Mouse (Mus musculus): ENCODE measurements at regions not wholly inside any gene's neighbourhood (a gene's known extent, or its start where the extent isn't known, plus 50 kb on each side); places are given as distances from the start of the nearest gene placed in this dataset.

DNA sequence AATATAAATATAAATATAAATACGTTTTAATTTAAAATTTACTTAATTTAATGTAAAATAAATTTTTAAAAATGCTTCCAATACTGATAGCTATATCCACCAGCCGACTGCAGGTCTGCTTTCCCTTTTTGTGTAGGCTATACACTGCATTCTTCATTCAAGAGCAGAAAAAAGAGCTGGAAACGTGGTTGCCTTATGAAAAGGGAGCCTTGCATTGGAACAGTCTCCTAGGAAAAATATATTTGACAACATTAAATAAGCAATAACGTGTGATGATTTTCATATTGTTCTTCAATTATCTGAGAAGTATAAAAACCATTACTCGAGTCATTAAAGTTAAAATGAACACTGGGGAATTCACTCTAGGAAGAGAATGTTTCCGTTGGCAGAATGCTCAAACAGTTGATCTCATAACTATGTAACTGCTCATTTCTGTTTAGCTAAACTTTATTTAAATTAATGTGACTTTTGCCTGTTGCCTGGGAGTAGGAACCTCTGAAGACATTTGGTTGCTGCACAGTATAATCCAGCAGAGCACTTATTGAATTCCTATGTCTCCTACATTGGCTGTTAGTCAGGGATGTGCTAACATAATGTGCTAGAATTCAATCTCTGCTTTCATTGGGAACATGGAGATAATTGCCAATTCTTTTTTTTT lies 172.0 kb downstream of the Lurap1l start:
- Histone ChIP-seq H3K4me1 (ENCODE audit: control insufficient read depth, insufficient read depth, low read length) (no peaks in the 10 kb centered on the region), H3K27ac (ENCODE audit: insufficient read depth, low read depth, low read length) (no peak overlapping the region), H3K4me3 (ENCODE audit: insufficient read depth, low read length) (no peak overlapping the region)
- TF ChIP-seq CTCF (IDR thresholded peaks at IDR 0.05; ENCODE audit: low read depth, low read length): no peak
- TF ChIP-seq POLR2A (IDR thresholded peaks at IDR 0.05; ENCODE audit: borderline replicate concordance, low read depth, low read length): no peak

DNA sequence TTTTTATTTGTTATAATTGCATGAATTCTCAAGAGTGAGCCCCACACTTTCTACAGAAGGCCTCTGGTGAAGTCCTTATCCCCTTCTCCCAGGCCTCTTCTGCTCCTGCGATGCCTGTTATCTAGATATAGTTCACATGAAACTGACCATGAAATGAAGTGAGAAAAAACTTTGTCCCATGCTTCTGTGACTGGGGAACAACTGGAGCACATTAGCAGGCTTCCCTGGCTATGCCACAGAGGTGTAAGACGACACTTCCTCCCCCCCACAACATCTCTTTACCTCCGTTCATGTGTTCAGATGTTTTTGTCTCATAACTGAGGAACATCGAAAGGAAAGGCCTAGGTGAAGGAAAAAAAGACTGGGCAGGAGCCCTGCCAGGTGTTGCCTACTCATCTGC lies 174.7 kb downstream of the Lurap1l start:
- TF ChIP-seq POLR2A (IDR thresholded peaks at IDR 0.05; ENCODE audit: borderline replicate concordance, low read depth, low read length): no peak
- TF ChIP-seq CTCF (IDR thresholded peaks at IDR 0.05; ENCODE audit: low read depth, low read length): no peak
- no peaks in the 10 kb centered on the region for H3K4me1 ChIP-seq (ENCODE audit: control insufficient read depth, insufficient read depth, low read length)
- H3K27ac ChIP-seq (ENCODE audit: insufficient read depth, low read depth, low read length): no peak overlapping the region
- H3K4me3 ChIP-seq (ENCODE audit: insufficient read depth, low read length): no peak overlapping the region

DNA sequence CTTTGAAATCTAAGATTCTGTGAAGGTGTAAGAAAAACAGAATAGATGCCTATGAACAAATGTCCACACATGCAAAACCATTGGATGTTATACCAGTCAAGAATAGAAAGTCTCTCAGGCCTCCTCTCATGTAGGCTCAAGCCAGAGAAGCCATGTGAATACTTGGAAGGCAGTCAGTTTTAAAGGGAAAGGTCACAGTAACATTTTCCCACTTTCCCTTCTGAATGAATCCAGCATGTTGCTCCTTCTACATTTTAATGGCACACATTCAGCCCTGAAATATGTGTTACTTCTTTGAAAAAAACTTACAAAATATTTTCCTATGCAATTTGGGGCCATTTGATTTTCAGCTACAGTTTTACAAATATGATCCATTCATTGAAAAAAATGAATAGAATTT lies 186.1 kb downstream of the Lurap1l start:
- TF ChIP-seq POLR2A (IDR thresholded peaks at IDR 0.05; ENCODE audit: borderline replicate concordance, low read depth, low read length) (no peak), CTCF (IDR thresholded peaks at IDR 0.05; ENCODE audit: low read depth, low read length) (no peak)
- no peaks in the 10 kb centered on the region for H3K4me1 ChIP-seq (ENCODE audit: control insufficient read depth, insufficient read depth, low read length)
- no peak overlapping the region for H3K27ac ChIP-seq (ENCODE audit: insufficient read depth, low read depth, low read length)
- H3K4me3 ChIP-seq (ENCODE audit: insufficient read depth, low read length): no peak overlapping the region

DNA sequence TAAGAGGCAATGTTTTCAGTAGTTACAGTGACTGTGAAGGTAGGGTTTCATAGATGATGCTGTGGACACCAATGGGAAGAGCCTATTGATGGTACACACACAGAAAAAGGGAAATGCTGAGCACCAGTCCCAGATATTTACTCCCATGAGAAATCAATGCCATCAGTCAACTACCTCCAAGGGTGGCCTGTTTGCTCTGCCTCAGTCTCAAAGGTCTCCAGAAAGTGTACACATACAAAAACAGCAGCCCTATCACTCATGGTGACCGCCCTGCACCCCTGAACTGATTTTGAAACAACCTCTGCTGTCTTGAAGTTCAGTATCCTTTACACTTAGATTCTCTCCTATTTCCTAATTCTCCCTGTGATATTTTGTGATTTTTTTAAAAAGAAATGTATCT lies 187.2 kb downstream of the Lurap1l start:
- Histone ChIP-seq H3K4me1 (ENCODE audit: control insufficient read depth, insufficient read depth, low read length) (no peaks in the 10 kb centered on the region), H3K27ac (ENCODE audit: insufficient read depth, low read depth, low read length) (no peak overlapping the region), H3K4me3 (ENCODE audit: insufficient read depth, low read length) (no peak overlapping the region)
- TF ChIP-seq POLR2A (IDR thresholded peaks at IDR 0.05; ENCODE audit: borderline replicate concordance, low read depth, low read length): no peak
- no peak for TF ChIP-seq CTCF (IDR thresholded peaks at IDR 0.05; ENCODE audit: low read depth, low read length)

DNA sequence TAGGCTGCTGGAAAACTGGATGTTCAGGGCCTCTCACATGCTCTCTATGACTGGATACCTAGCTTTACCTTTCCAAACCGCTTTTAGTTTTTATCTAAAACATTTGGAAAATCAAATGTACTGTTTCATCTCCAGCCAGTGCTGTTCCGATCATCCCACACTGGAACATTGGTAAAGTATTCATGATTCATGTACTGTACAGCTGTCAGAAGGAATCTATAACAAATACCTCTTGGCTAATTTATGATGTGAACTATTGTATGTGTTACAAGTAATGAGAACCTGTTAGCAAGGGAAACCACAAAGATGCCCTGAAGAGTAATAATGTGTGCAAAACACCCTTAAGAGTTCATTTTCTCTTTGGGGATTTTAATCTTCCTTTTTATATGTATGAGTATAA lies 190.6 kb downstream of the Lurap1l start:
- TF ChIP-seq CTCF (IDR thresholded peaks at IDR 0.05; ENCODE audit: low read depth, low read length) (no peak), POLR2A (IDR thresholded peaks at IDR 0.05; ENCODE audit: borderline replicate concordance, low read depth, low read length) (no peak)

DNA sequence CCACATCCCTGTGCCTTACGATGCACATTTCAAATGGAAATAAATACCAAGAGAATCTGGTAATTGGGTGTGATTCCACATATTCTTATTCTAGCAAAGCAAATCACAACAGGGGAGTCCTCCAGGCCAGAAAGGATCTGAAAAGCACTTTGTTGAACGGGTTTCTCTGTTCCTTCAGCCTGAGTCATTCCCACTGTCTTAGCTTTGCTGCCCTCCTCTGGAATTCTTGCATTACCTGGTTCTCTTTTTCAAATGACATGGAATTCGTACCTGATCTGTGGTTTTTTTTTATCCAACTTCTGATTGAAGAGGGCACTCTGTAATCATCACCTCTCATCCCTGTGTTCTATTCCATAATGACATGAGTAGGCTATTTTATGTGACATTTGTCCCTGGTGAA lies 200.9 kb downstream of the Lurap1l start:
- H3K4me3 ChIP-seq (ENCODE audit: insufficient read depth, low read length): no peak overlapping the region
- no peak overlapping the region for H3K27ac ChIP-seq (ENCODE audit: insufficient read depth, low read depth, low read length)
- H3K4me1 ChIP-seq (ENCODE audit: control insufficient read depth, insufficient read depth, low read length): no peaks in the 10 kb centered on the region
- no peak for TF ChIP-seq CTCF (IDR thresholded peaks at IDR 0.05; ENCODE audit: low read depth, low read length)
- no peak for TF ChIP-seq POLR2A (IDR thresholded peaks at IDR 0.05; ENCODE audit: borderline replicate concordance, low read depth, low read length)

More for the DNA sequence above, 190.6 kb downstream of the Lurap1l start:
- Histone ChIP-seq H3K4me3 (ENCODE audit: insufficient read depth, low read length) (no peak overlapping the region), H3K27ac (ENCODE audit: insufficient read depth, low read depth, low read length) (no peak overlapping the region), H3K4me1 (ENCODE audit: control insufficient read depth, insufficient read depth, low read length) (no peaks in the 10 kb centered on the region)

DNA sequence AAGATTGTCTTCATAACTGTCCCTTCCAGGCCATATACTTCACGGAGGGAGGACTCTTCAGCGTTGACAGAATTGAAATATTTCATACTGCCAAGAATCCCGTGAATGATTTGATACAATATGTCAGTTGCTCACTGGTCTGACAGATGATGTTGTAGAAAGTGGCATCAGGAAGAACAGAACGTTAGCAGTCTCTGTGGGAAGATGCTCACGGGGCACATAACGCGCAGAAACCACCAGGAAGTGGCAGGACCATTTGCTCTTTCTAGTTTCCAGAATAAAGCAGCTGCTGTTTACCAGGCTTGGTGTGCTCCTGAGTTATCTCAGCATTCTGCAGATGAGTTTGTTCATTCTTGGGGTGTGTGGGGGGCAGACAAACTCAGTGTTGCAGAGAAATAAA lies 206.0 kb downstream of the Lurap1l start:
- H3K4me3 ChIP-seq (ENCODE audit: insufficient read depth, low read length): no peak overlapping the region
- no peak for TF ChIP-seq POLR2A (IDR thresholded peaks at IDR 0.05; ENCODE audit: borderline replicate concordance, low read depth, low read length)
- no peak for TF ChIP-seq CTCF (IDR thresholded peaks at IDR 0.05; ENCODE audit: low read depth, low read length)
- no peak overlapping the region for H3K27ac ChIP-seq (ENCODE audit: insufficient read depth, low read depth, low read length)
- H3K4me1 ChIP-seq (ENCODE audit: control insufficient read depth, insufficient read depth, low read length): no peaks in the 10 kb centered on the region

DNA sequence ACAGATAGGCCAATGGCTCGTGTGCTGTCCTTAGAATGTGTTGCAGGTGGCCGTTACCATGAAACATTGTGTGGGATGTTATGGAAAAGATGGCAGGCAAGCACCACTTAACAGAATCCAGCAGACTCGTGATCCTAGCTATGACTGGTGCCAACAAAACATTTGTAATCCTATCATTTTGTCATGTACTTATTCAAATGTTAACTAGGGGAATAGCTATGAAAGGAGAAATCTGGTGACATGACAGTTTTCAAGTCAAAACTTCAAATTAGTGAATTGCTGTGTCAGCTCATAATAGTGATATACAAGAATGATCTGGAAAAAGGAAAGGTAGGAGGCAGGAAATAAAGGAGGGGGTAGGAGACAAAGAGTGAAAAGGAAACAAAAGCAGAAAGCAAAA lies 213.7 kb downstream of the Lurap1l start:
- TF ChIP-seq POLR2A (IDR thresholded peaks at IDR 0.05; ENCODE audit: borderline replicate concordance, low read depth, low read length): no peak
- TF ChIP-seq CTCF (IDR thresholded peaks at IDR 0.05; ENCODE audit: low read depth, low read length): no peak
- H3K27ac ChIP-seq (ENCODE audit: insufficient read depth, low read depth, low read length): no peak overlapping the region
- H3K4me3 ChIP-seq (ENCODE audit: insufficient read depth, low read length): no peak overlapping the region
- H3K4me1 ChIP-seq (ENCODE audit: control insufficient read depth, insufficient read depth, low read length): no peaks in the 10 kb centered on the region

DNA sequence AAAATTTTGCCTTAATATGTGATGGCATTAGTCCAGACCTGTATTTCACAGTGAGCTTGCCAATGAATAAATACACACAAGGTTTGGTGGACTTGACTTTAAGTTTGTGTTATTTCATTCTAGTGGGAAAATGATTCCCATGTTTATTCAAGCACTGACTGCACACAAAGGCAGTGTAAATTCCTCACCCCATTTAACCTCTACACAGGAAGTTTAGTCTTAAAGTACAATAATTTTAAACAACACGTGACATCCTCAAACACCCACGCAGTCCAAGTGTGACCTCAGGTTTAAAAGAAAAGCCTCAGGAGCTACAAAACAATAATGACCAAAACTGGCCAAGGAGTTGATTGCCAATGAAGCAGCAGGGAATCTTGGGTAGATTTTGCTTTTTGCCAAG lies 219.4 kb downstream of the Lurap1l start:
- H3K27ac ChIP-seq (ENCODE audit: insufficient read depth, low read depth, low read length): no peak overlapping the region
- no peak for TF ChIP-seq CTCF (IDR thresholded peaks at IDR 0.05; ENCODE audit: low read depth, low read length)
- no peak for TF ChIP-seq POLR2A (IDR thresholded peaks at IDR 0.05; ENCODE audit: borderline replicate concordance, low read depth, low read length)
- H3K4me3 ChIP-seq (ENCODE audit: insufficient read depth, low read length): no peak overlapping the region
- no peaks in the 10 kb centered on the region for H3K4me1 ChIP-seq (ENCODE audit: control insufficient read depth, insufficient read depth, low read length)

DNA sequence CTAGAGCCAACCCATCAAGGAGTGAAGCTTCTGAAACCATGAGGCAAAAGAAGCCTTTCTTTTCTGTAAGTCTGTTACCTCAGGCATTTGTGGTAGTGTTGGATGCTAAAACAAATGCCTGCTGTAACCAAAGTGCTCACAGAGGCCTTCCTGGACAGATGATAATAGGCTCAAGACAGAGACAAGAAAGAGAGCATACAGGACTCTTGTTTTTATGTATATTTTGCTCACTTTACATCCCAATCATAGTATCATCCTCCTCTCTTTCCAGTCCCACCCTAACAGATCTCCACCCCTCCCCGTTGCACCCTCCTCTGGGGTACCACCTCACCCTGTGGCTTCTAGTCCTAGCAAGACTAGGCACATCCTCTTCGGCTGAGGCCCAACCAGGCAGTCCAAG lies 262.7 kb downstream of the Lurap1l start:
- no peak for TF ChIP-seq CTCF (IDR thresholded peaks at IDR 0.05; ENCODE audit: low read depth, low read length)
- no peak for TF ChIP-seq POLR2A (IDR thresholded peaks at IDR 0.05; ENCODE audit: borderline replicate concordance, low read depth, low read length)
- Histone ChIP-seq H3K4me1 (ENCODE audit: control insufficient read depth, insufficient read depth, low read length) (no peaks in the 10 kb centered on the region), H3K4me3 (ENCODE audit: insufficient read depth, low read length) (no peak overlapping the region), H3K27ac (ENCODE audit: insufficient read depth, low read depth, low read length) (no peak overlapping the region)
